Mouse (Mus musculus): ENCODE measurements around the gene Adcy4. TPM values are rescaled to one million over a fixed set of nuclear protein-coding genes. Genes with fewer than 3 reads are reported as not detected.
A peak's percentile ranks its signal among the peaks of the same experiment; 100 is the strongest.

The Adcy4 gene
- polyA plus RNA-seq, 1 experiment from 2014 or later, result 6.5 TPM

DNA sequence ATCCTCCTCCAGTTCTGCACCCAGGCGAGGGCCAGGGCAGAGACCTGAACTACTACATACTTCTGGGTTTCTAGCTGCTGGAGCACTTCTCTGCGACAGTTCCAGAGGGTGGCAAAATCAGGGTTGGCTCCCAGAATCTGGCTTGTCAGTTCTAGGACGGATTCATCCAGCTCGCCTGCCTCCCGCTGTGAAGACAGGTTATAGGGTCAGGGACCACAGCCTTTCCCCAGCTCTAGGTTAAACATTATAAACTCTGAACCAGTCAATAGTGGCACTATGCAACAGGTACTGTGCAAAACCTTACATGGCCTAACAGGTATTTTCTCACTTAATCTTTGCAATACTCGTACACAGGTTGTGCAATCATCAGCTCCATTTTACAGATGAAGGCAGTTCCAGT is 62.8 kb downstream of the Adcy4 start:
- Histone ChIP-seq H3K4me3 (ENCODE audit: low read length) (peak overlapping the region; percentile 83), H3K4me2 (ENCODE audit: low read depth, low read length) (peak overlapping the region; percentile 64), H3K4me1 (ENCODE audit: control insufficient read depth, insufficient read depth, low read length) (peaks cover 3% of the 10 kb centered on the region; the same call in 1 of the 2 replicates), H3K9me3 (ENCODE audit: control insufficient read depth, low read length) (no peaks in the 10 kb centered on the region), H3K27ac (ENCODE audit: low read length) (peak overlapping the region; percentile 92; the same call in 1 of the 2 replicates), H3K36me3 (ENCODE audit: control insufficient read depth, insufficient read depth, low read length) (0 out of 2 replicates have a peak, but pooled peaks cover 2% of the 10 kb centered on the region), H3K9ac (ENCODE audit: low read depth, low read length) (peak overlapping the region; percentile 91; the same call in 1 of the 2 replicates), H3K27me3 (replicated peaks; ENCODE audit: control insufficient read depth, insufficient read depth, low read length) (no peaks in the 10 kb centered on the region)
- ATAC-seq, result no peak
- WGBS, result 70% methylated on average over 6 of the region's 6 CpGs

DNA sequence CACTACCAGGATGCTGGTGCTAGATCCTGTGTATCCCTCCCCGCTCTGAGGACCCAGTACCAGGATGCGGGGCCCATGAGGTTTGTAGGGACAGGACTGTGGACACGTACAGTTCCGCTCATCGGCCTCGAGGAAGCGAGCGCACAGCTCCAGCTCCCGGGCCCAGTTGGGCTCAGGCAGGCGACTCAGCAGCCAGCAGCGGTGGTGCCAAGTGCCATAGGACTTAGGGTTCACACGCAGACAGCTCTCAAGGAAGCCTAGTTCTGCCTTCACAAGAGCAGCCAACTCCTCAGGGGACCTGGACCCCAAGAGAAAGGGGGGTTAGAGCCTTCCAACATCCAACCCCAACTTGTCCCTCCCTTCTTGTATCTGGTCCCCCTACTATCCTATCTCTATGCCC is 63.2 kb downstream of the Adcy4 start:
- Histone ChIP-seq H3K9ac (ENCODE audit: low read depth, low read length) (no peak overlapping the region), H3K36me3 (ENCODE audit: control insufficient read depth, insufficient read depth, low read length) (0 out of 2 replicates have a peak, but pooled peaks cover 2% of the 10 kb centered on the region), H3K4me1 (ENCODE audit: control insufficient read depth, insufficient read depth, low read length) (peaks cover 3% of the 10 kb centered on the region; the same call in 1 of the 2 replicates), H3K27ac (ENCODE audit: low read length) (no peak overlapping the region), H3K27me3 (replicated peaks; ENCODE audit: control insufficient read depth, insufficient read depth, low read length) (no peaks in the 10 kb centered on the region), H3K4me2 (ENCODE audit: low read depth, low read length) (no peak overlapping the region), H3K4me3 (ENCODE audit: low read length) (no peak overlapping the region), H3K9me3 (ENCODE audit: control insufficient read depth, low read length) (no peaks in the 10 kb centered on the region)
- WGBS, result 90% methylated on average over 12 of the region's 12 CpGs
- ATAC-seq, result no peak

DNA sequence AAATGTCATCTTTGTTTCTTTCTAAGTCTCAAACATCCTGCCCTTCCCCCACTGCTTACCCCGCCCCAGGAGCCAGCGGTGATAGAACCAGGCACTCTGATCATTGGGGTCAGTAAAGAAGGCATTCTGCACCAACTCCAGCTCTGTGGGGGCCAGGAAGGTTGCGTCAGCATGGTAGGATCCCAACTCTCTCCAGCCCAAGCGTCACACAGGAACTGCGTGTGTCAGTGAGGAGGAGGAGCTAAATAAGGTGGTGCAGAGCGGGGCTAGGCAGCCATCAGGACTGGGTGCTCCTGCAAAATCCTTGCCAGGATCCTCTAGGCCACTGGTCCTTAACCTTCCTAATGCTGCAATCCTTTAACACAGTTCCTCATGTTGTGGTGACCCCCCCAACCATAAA is 64.2 kb downstream of the Adcy4 start:
- Histone ChIP-seq H3K9me3 (ENCODE audit: control insufficient read depth, low read length) (no peaks in the 10 kb centered on the region), H3K9ac (ENCODE audit: low read depth, low read length) (0 out of 2 replicates have a peak overlapping the region, but pooled peaks have one; percentile 5), H3K27ac (ENCODE audit: low read length) (no peak overlapping the region), H3K4me3 (ENCODE audit: low read length) (no peak overlapping the region), H3K36me3 (ENCODE audit: control insufficient read depth, insufficient read depth, low read length) (0 out of 2 replicates have a peak, but pooled peaks cover 2% of the 10 kb centered on the region), H3K27me3 (replicated peaks; ENCODE audit: control insufficient read depth, insufficient read depth, low read length) (no peaks in the 10 kb centered on the region), H3K4me2 (ENCODE audit: low read depth, low read length) (no peak overlapping the region), H3K4me1 (ENCODE audit: control insufficient read depth, insufficient read depth, low read length) (peaks cover 7% of the 10 kb centered on the region; the same call in 1 of the 2 replicates)
- ATAC-seq, result no peak
- 87% methylated on average over 6 of the region's 6 CpGs for WGBS

Other genes with a start within 250 kb of the Adcy4 start
- gene Pck2, start 243.8 kb downstream of the Adcy4 start, polyA plus RNA-seq (2015; fragmentation: Nextera tagmentation; extraction: Ambion mirVana), result 46.2 and 51.8 TPM in 2 replicates
- 102 and 104 TPM in 2 replicates for gene Dcaf11, start 224.1 kb downstream of the Adcy4 start, polyA plus RNA-seq (2015; fragmentation: Nextera tagmentation; extraction: Ambion mirVana)
- 2.0 and 2.2 TPM in 2 replicates for gene A730061H03Rik, start 223.7 kb downstream of the Adcy4 start, polyA plus RNA-seq (2015; fragmentation: Nextera tagmentation; extraction: Ambion mirVana)
- gene Fitm1, start 208.5 kb downstream of the Adcy4 start, polyA plus RNA-seq (2015; fragmentation: Nextera tagmentation; extraction: Ambion mirVana), result 0.18 and 0.28 TPM in 2 replicates
- 217 and 224 TPM in 2 replicates for gene Psme1, start 206.0 kb downstream of the Adcy4 start, polyA plus RNA-seq (2015; fragmentation: Nextera tagmentation; extraction: Ambion mirVana)
- 14.0 and 15.6 TPM in 2 replicates for gene Emc9, start 198.8 kb downstream of the Adcy4 start, polyA plus RNA-seq (2015; fragmentation: Nextera tagmentation; extraction: Ambion mirVana)
- 347 and 368 TPM in 2 replicates for gene Psme2, start 193.0 kb downstream of the Adcy4 start, polyA plus RNA-seq (2015; fragmentation: Nextera tagmentation; extraction: Ambion mirVana)
- 19.0 and 19.8 TPM in 2 replicates for gene Rnf31, start 192.4 kb downstream of the Adcy4 start, polyA plus RNA-seq (2015; fragmentation: Nextera tagmentation; extraction: Ambion mirVana)
- 11.6 and 12.9 TPM in 2 replicates for gene Irf9, start 180.5 kb downstream of the Adcy4 start, polyA plus RNA-seq (2015; fragmentation: Nextera tagmentation; extraction: Ambion mirVana)
- gene Rec8, start 166.1 kb downstream of the Adcy4 start, polyA plus RNA-seq (2015; fragmentation: Nextera tagmentation; extraction: Ambion mirVana), result 13.1 and 13.9 TPM in 2 replicates
- gene Ipo4, start 148.1 kb downstream of the Adcy4 start, polyA plus RNA-seq (2015; fragmentation: Nextera tagmentation; extraction: Ambion mirVana), result 65.5 and 71.1 TPM in 2 replicates
- 0.53 and 0.70 TPM in 2 replicates for gene Gm49378, start 146.2 kb downstream of the Adcy4 start, polyA plus RNA-seq (2015; fragmentation: Nextera tagmentation; extraction: Ambion mirVana)
- gene Tm9sf1, start 140.3 kb downstream of the Adcy4 start, polyA plus RNA-seq (2015; fragmentation: Nextera tagmentation; extraction: Ambion mirVana), result 131 and 133 TPM in 2 replicates
- gene Tssk4, start 133.9 kb downstream of the Adcy4 start, polyA plus RNA-seq (2015; fragmentation: Nextera tagmentation; extraction: Ambion mirVana), result 1.0 and 1.3 TPM in 2 replicates
- 65.6 and 70.7 TPM in 2 replicates for gene Mdp1, start 123.6 kb downstream of the Adcy4 start, polyA plus RNA-seq (2015; fragmentation: Nextera tagmentation; extraction: Ambion mirVana)
- 52.3 and 58.4 TPM in 2 replicates for gene Gmpr2, start 112.2 kb downstream of the Adcy4 start, polyA plus RNA-seq (2015; fragmentation: Nextera tagmentation; extraction: Ambion mirVana)
- gene Nedd8, start 112.0 kb downstream of the Adcy4 start, polyA plus RNA-seq (2015; fragmentation: Nextera tagmentation; extraction: Ambion mirVana), result 464 and 495 TPM in 2 replicates
- 32.6 and 37.1 TPM in 2 replicates for gene Tinf2, start 102.3 kb downstream of the Adcy4 start, polyA plus RNA-seq (2015; fragmentation: Nextera tagmentation; extraction: Ambion mirVana)
- 0.75 and 1.4 TPM in 2 replicates for gene Tgm1, start 70.2 kb downstream of the Adcy4 start, polyA plus RNA-seq (2015; fragmentation: Nextera tagmentation; extraction: Ambion mirVana)
- gene Rabggta, start 61.8 kb downstream of the Adcy4 start, polyA plus RNA-seq (2015; fragmentation: Nextera tagmentation; extraction: Ambion mirVana), result 36.9 and 37.5 TPM in 2 replicates
- 151 and 173 TPM in 2 replicates for gene Dhrs1, start 38.4 kb downstream of the Adcy4 start, polyA plus RNA-seq (2015; fragmentation: Nextera tagmentation; extraction: Ambion mirVana)
- gene Nop9, start 38.4 kb downstream of the Adcy4 start, polyA plus RNA-seq (2015; fragmentation: Nextera tagmentation; extraction: Ambion mirVana), result 28.3 and 33.6 TPM in 2 replicates
- 118 and 152 TPM in 2 replicates for gene Cideb, start 25.6 kb downstream of the Adcy4 start, polyA plus RNA-seq (2015; fragmentation: Nextera tagmentation; extraction: Ambion mirVana)
- 0.35 and 0.82 TPM in 2 replicates for gene Ltb4r2, start 22.7 kb downstream of the Adcy4 start, polyA plus RNA-seq (2015; fragmentation: Nextera tagmentation; extraction: Ambion mirVana)
- gene Ltb4r1, start 18.1 kb downstream of the Adcy4 start, polyA plus RNA-seq (2015; fragmentation: Nextera tagmentation; extraction: Ambion mirVana), result 1.0 and 1.1 TPM in 2 replicates
- 51.2 and 55.8 TPM in 2 replicates for gene Ripk3, start 4.8 kb upstream of the Adcy4 start, polyA plus RNA-seq (2015; fragmentation: Nextera tagmentation; extraction: Ambion mirVana)
- gene Nfatc4, start 39.0 kb upstream of the Adcy4 start, polyA plus RNA-seq (2015; fragmentation: Nextera tagmentation; extraction: Ambion mirVana), result 21.1 and 21.2 TPM in 2 replicates
- 12.6 and 13.6 TPM in 2 replicates for gene Nynrin, start 69.9 kb upstream of the Adcy4 start, polyA plus RNA-seq (2015; fragmentation: Nextera tagmentation; extraction: Ambion mirVana)
- 0.17 and 0.27 TPM in 2 replicates for gene Cbln3, start 100.3 kb upstream of the Adcy4 start, polyA plus RNA-seq (2015; fragmentation: Nextera tagmentation; extraction: Ambion mirVana)
- gene Khnyn, start 100.9 kb upstream of the Adcy4 start, polyA plus RNA-seq (2015; fragmentation: Nextera tagmentation; extraction: Ambion mirVana), result 12.5 and 13.6 TPM in 2 replicates
- 85.2 and 89.2 TPM in 2 replicates for gene Sdr39u1, start 116.2 kb upstream of the Adcy4 start, polyA plus RNA-seq (2015; fragmentation: Nextera tagmentation; extraction: Ambion mirVana)
- 4.1 and 5.7 TPM in 2 replicates for gene Cma1, start 160.6 kb upstream of the Adcy4 start, polyA plus RNA-seq (2015; fragmentation: Nextera tagmentation; extraction: Ambion mirVana)
- not detected in 2 replicates for gene Cma2, start 166.9 kb upstream of the Adcy4 start, polyA plus RNA-seq (2015; fragmentation: Nextera tagmentation; extraction: Ambion mirVana)
- gene Mcpt1, start 233.9 kb upstream of the Adcy4 start, polyA plus RNA-seq (2015; fragmentation: Nextera tagmentation; extraction: Ambion mirVana), result 0.27 and 0.48 TPM in 2 replicates
- gene Mcpt9, start 246.4 kb upstream of the Adcy4 start, polyA plus RNA-seq (2015; fragmentation: Nextera tagmentation; extraction: Ambion mirVana), result not detected in 2 replicates

Measured in intestine, embryonic 16.5 days (tissue).